Mouse (Mus musculus) midbrain, embryonic 10.5 days (tissue): Measurements from ENCODE around the gene Med23. TPM values are rescaled to one million over a fixed set of nuclear protein-coding genes. Genes with fewer than 3 reads are reported as not detected.
A peak's percentile ranks its signal among the peaks of the same experiment; 100 is the strongest.

Experiments used
- DNase-seq: peaks from one replicate; pipeline ENCODE4 v3.0.0-alpha.2; 2017; ENCODE audit warnings: low spot score
- H3K27ac ChIP-seq: fragments of 300-500 bp; sonication (generic); replicated peaks from 2 replicates; pipeline ENCODE4 v1.5.1; 2016; ENCODE audit warnings: mild to moderate bottlenecking
- H3K27me3 ChIP-seq: fragments of 300-500 bp; sonication (generic); 2 replicates; pipeline ENCODE4 v1.6.1; 2016; ENCODE audit warnings: low read depth, mild to moderate bottlenecking; ENCODE audit not compliant: poor library complexity, severe bottlenecking
- H3K36me3 ChIP-seq: fragments of 300-500 bp; sonication (generic); 2 replicates; pipeline ENCODE4 v1.6.1; 2016; ENCODE audit warnings: mild to moderate bottlenecking, moderate library complexity
- H3K4me1 ChIP-seq: fragments of 300-500 bp; sonication (generic); 2 replicates; pipeline ENCODE4 v1.6.1; 2016
- H3K4me3 ChIP-seq: fragments of 300-500 bp; sonication (generic); 2 replicates; pipeline ENCODE4 v1.5.1; 2016; ENCODE audit warnings: mild to moderate bottlenecking, moderate library complexity
- H3K9me3 ChIP-seq: fragments of 300-500 bp; sonication (generic); replicated peaks from 2 replicates; pipeline ENCODE4 v1.6.1; 2016; ENCODE audit warnings: mild to moderate bottlenecking
- WGBS: fragments of 180-500 bp; shearing (Covaris S2); methylation state at CpG from one replicate; pipeline ENCODE4 v1.1.7; 2016; 5-methylcytosine and 5-hydroxymethylcytosine counted together
- polyA plus RNA-seq: library from polyadenylated mRNA; unstranded; fragments of >200 nt; fragmentation: Nextera tagmentation; extraction: Ambion mirVana; gene quantifications from 2 replicates; pipeline ENCODE4 v1.2.1, GENCODE M21; 2016

Med23 gene
- polyA plus RNA-seq, 1 experiment from 2014 or later: 23.8 TPM

- 94% methylated on average over 8 of the region's 8 CpGs for WGBS
- H3K36me3 ChIP-seq: peaks cover 99% of the 10 kb centered on the region
- H3K4me3 ChIP-seq: no peak overlapping the region
- no peaks in the 10 kb centered on the region for H3K27me3 ChIP-seq
- DNase-seq: no peak
- no peak overlapping the region for H3K27ac ChIP-seq
- H3K4me1 ChIP-seq: no peaks in the 10 kb centered on the region
- H3K9me3 ChIP-seq: no peaks in the 10 kb centered on the region
These were observed 41.4 kb downstream of the Med23 start for GRCm38 (mm10) chr10:24911199-24911598.

GRCm38 (mm10) chr10:24912576-24912975 lies 42.8 kb downstream of the Med23 start:
- 93% methylated on average over 14 of the region's 14 CpGs for WGBS
- H3K27me3 ChIP-seq: no peaks in the 10 kb centered on the region
- no peak overlapping the region for H3K27ac ChIP-seq
- H3K4me1 ChIP-seq: no peaks in the 10 kb centered on the region
- no peak for DNase-seq
- no peak overlapping the region for H3K4me3 ChIP-seq
- peaks cover 91% of the 10 kb centered on the region for H3K36me3 ChIP-seq
- H3K9me3 ChIP-seq: no peaks in the 10 kb centered on the region

- DNase-seq: no peak
- no peak overlapping the region for H3K4me3 ChIP-seq
- no peaks in the 10 kb centered on the region for H3K9me3 ChIP-seq
- H3K27ac ChIP-seq: no peak overlapping the region
- WGBS: 92% methylated on average over 6 of the region's 6 CpGs
- peaks cover 73% of the 10 kb centered on the region for H3K36me3 ChIP-seq
- H3K27me3 ChIP-seq: no peaks in the 10 kb centered on the region
- no peaks in the 10 kb centered on the region for H3K4me1 ChIP-seq
These were observed 45.7 kb downstream of the Med23 start for GRCm38 (mm10) chr10:24915486-24915885.

GRCm38 (mm10) chr10:24922977-24923376 lies 53.2 kb downstream of the Med23 start:
- Histone ChIP-seq H3K9me3 (no peaks in the 10 kb centered on the region), H3K36me3 (peaks cover 8% of the 10 kb centered on the region), H3K27ac (no peak overlapping the region), H3K27me3 (no peaks in the 10 kb centered on the region), H3K4me3 (no peak overlapping the region), H3K4me1 (peaks cover 14% of the 10 kb centered on the region)
- no peak for DNase-seq
- WGBS: 71% methylated on average over 4 of the region's 4 CpGs

- Histone ChIP-seq H3K9me3 (no peaks in the 10 kb centered on the region), H3K36me3 (no peaks in the 10 kb centered on the region), H3K4me1 (peaks cover 17% of the 10 kb centered on the region), H3K4me3 (no peak overlapping the region), H3K27ac (no peak overlapping the region), H3K27me3 (no peaks in the 10 kb centered on the region)
- DNase-seq: no peak
- WGBS: 71% methylated on average over 3 of the region's 3 CpGs
These were observed 54.5 kb downstream of the Med23 start for GRCm38 (mm10) chr10:24924296-24924695.

- H3K4me1 ChIP-seq: peaks cover 17% of the 10 kb centered on the region
- no peaks in the 10 kb centered on the region for H3K9me3 ChIP-seq
- 70% methylated on average over 10 of the region's 10 CpGs for WGBS
- no peak for DNase-seq
- no peaks in the 10 kb centered on the region for H3K36me3 ChIP-seq
- H3K27me3 ChIP-seq: no peaks in the 10 kb centered on the region
- H3K27ac ChIP-seq: no peak overlapping the region
- H3K4me3 ChIP-seq: no peak overlapping the region
These were observed 56.6 kb downstream of the Med23 start for GRCm38 (mm10) chr10:24926380-24926779.

GRCm38 (mm10) chr10:24926962-24927720 lies 57.4 kb downstream of the Med23 start, which contains the start of gene Arg1:
Arg1 (minus strand) TSS chr10:24927484.
- H3K27me3 ChIP-seq: no peaks in the 10 kb centered on the region
- peaks cover 17% of the 10 kb centered on the region for H3K4me1 ChIP-seq
- H3K36me3 ChIP-seq: no peaks in the 10 kb centered on the region
- no peak within 1 kb of the TSS for H3K27ac ChIP-seq
- peak; percentile 16 for DNase-seq
- H3K4me3 ChIP-seq: no peak within 1 kb of the TSS
- 70% methylated on average over 14 of the region's 14 CpGs for WGBS
- H3K9me3 ChIP-seq: no peaks in the 10 kb centered on the region

- Histone ChIP-seq H3K4me1 (peaks cover 17% of the 10 kb centered on the region), H3K4me3 (no peak overlapping the region), H3K36me3 (no peaks in the 10 kb centered on the region), H3K27me3 (no peaks in the 10 kb centered on the region), H3K9me3 (no peaks in the 10 kb centered on the region), H3K27ac (no peak overlapping the region)
- peak; percentile 23 for DNase-seq
- 50% methylated on average over 12 of the region's 12 CpGs for WGBS
These were observed 58.3 kb downstream of the Med23 start for GRCm38 (mm10) chr10:24928072-24928471.

GRCm38 (mm10) chr10:24930143-24930542 lies 60.4 kb downstream of the Med23 start:
- Histone ChIP-seq H3K27ac (no peak overlapping the region), H3K9me3 (no peaks in the 10 kb centered on the region), H3K4me3 (no peak overlapping the region), H3K27me3 (no peaks in the 10 kb centered on the region), H3K36me3 (no peaks in the 10 kb centered on the region), H3K4me1 (peaks cover 17% of the 10 kb centered on the region)
- no peak for DNase-seq
- 88% methylated on average over 6 of the region's 6 CpGs for WGBS

- H3K9me3 ChIP-seq: no peaks in the 10 kb centered on the region
- no peaks in the 10 kb centered on the region for H3K36me3 ChIP-seq
- no peak overlapping the region for H3K4me3 ChIP-seq
- WGBS: 87% methylated on average over 3 of the region's 3 CpGs
- no peaks in the 10 kb centered on the region for H3K4me1 ChIP-seq
- DNase-seq: no peak
- H3K27me3 ChIP-seq: no peaks in the 10 kb centered on the region
- H3K27ac ChIP-seq: no peak overlapping the region
These were observed 78.1 kb downstream of the Med23 start for GRCm38 (mm10) chr10:24947871-24948270.

- Histone ChIP-seq H3K27ac (no peak overlapping the region), H3K4me3 (no peak overlapping the region), H3K4me1 (no peaks in the 10 kb centered on the region), H3K9me3 (no peaks in the 10 kb centered on the region), H3K36me3 (no peaks in the 10 kb centered on the region), H3K27me3 (no peaks in the 10 kb centered on the region)
- DNase-seq: no peak
- 91% methylated on average over 8 of the region's 8 CpGs for WGBS
These were observed 78.5 kb downstream of the Med23 start for GRCm38 (mm10) chr10:24948278-24948677.

GRCm38 (mm10) chr10:24950223-24950622 lies 80.4 kb downstream of the Med23 start:
- no peaks in the 10 kb centered on the region for H3K9me3 ChIP-seq
- H3K36me3 ChIP-seq: no peaks in the 10 kb centered on the region
- H3K4me1 ChIP-seq: no peaks in the 10 kb centered on the region
- H3K4me3 ChIP-seq: no peak overlapping the region
- no peak overlapping the region for H3K27ac ChIP-seq
- DNase-seq: no peak
- no peaks in the 10 kb centered on the region for H3K27me3 ChIP-seq
- 86% methylated on average over 4 of the region's 4 CpGs for WGBS

- Histone ChIP-seq H3K9me3 (no peaks in the 10 kb centered on the region), H3K36me3 (no peaks in the 10 kb centered on the region), H3K27ac (no peak overlapping the region), H3K4me1 (no peaks in the 10 kb centered on the region), H3K27me3 (no peaks in the 10 kb centered on the region), H3K4me3 (no peak overlapping the region)
- DNase-seq: no peak
- 95% methylated on average over 8 of the region's 8 CpGs for WGBS
These were observed 81.8 kb downstream of the Med23 start for GRCm38 (mm10) chr10:24951575-24951974.
